ENCODE assay signal across 8 mouse cellular contexts in the genomic region with DNA sequence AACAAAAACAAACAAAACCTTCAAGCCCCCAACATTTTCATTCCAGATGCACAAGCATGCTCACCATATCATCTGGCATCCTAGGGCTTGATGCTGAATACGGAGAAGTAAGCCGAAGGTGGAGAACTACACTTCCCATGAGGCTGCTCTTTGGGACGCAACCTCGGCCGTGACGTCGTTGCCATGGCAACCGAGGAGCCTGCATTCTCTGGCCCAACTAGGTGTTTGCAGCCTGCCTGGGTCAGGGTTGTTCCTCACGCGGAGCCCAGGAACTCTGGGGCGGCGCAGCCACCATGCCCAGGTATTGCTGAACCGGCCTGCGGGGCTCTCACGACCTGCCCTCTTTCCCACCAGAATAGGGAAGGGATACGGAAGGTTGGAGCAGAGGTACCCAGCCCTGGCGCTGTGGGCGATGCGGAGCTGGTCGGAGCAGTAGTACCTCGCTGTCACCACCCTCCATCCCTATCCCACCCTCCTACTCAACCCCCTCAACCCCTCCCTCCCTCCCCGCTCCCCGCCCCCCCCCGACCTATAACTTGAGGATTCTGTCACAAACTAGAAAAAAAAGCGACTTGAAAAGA. TPM values are rescaled to one million over a fixed set of nuclear protein-coding genes. Genes with fewer than 3 reads are reported as not detected.
A peak's percentile ranks its signal among the peaks of the same experiment; 100 is the strongest.
DNase-seq lines count a peak whose midpoint lies in the region; ATAC-seq lines count a peak whose summit lies in the region.

A gene (plus strand): TSS at position 221 of the 581 bp plus-strand sequence.

- DNase-seq in adrenal gland, adult 18-20 months (ENCODE audit: low spot score in 2 of 2) = peak; percentile 78
- peak; percentile 98 for DNase-seq in embryo, embryonic 10.5 days (ENCODE audit: low spot score)
- peak; percentile 90 for DNase-seq in gastrocnemius, postnatal 10 days
- peak; percentile 94 for DNase-seq in induced T-regulatory cell, adult 2 months (ENCODE audit: low read depth)
- peak; percentile 77 to 93 for DNase-seq in left cerebral cortex, adult 8-10 months (ENCODE audit: low spot score in 2 of 2)
- peak; percentile 94 for DNase-seq in right cerebral cortex, adult 18-20 months
- DNase-seq in urinary bladder, adult 2 months (ENCODE audit: low spot score) = peak; percentile 67

- ATAC-seq in megakaryocyte, adult 5-6 weeks (ENCODE audit: poor library complexity, severe bottlenecking) = peak; percentile 99

RNA-seq across cellular contexts. Expression of the gene that starts here (rescaled TPM):
- 10 to 100 TPM; 22.5 to 28.0 TPM for total RNA-seq in adrenal gland, adult 18-20 months (2021)
- 1 to 10 TPM; 3.2 to 3.3 TPM for total RNA-seq in gastrocnemius, postnatal 10 days (2021)
- total RNA-seq in left cerebral cortex, adult 8-10 months (2022) = 10 to 100 TPM; 21.3 to 24.5 (median 22.5) TPM
- total RNA-seq in megakaryocyte, adult 5-6 weeks (2015) = 2.6 and 3.3 TPM in 2 replicates
- total RNA-seq in megakaryocyte, adult 5-6 weeks (2017) = 0.88 and 1.1 TPM in 2 replicates
- polyA plus RNA-seq in urinary bladder, adult 2 months (2012; rRNA removed) = 21.1 and 23.9 TPM in 2 replicates

Comparison
In these comparisons a context has a peak if more than half of its experiments do, and no peak if none do; other contexts are left out.
1. Peak in every context shown above with its lines: DNase-seq and ATAC-seq.
2. RNA of the gene that starts here (total RNA-seq): 22.5 to 28.0 TPM in adrenal gland, adult 18-20 months and 21.3 to 24.5 TPM in left cerebral cortex, adult 8-10 months; 3.2 to 3.3 TPM in gastrocnemius, postnatal 10 days and 0.88 to 3.3 TPM in megakaryocyte, adult 5-6 weeks; every median in the first group is over 4 times any median in the second.